Mouse (Mus musculus) thymus, adult 2 months (tissue): Measurements from ENCODE around the gene Gna11. TPM values are rescaled to one million over a fixed set of nuclear protein-coding genes. Genes with fewer than 3 reads are reported as not detected.

ENCODE experiments used
- DNase-seq: peaks from one replicate; pipeline ENCODE4 v3.0.0; 2021
- H3K27ac ChIP-seq: fragments of 200-500 bp; 2 replicates; pipeline ENCODE4 v1.5.1; 2012; ENCODE audit warnings: low read length, control low read depth; ENCODE audit not compliant: control insufficient read depth, insufficient read depth
- H3K27me3 ChIP-seq: fragments of 200-500 bp; 2 replicates; pipeline ENCODE4 v1.6.1; 2012; ENCODE audit warnings: mild to moderate bottlenecking, low read length, moderate library complexity, mixed read lengths; ENCODE audit not compliant: control insufficient read depth, insufficient read depth
- H3K36me3 ChIP-seq: fragments of 200-500 bp; 2 replicates; pipeline ENCODE4 v1.6.1; 2012; ENCODE audit warnings: mild to moderate bottlenecking, low read length, moderate library complexity; ENCODE audit not compliant: control insufficient read depth, insufficient read depth
- H3K4me1 ChIP-seq: fragments of 200-500 bp; replicated peaks from 2 replicates; pipeline ENCODE4 v1.6.1; 2012; ENCODE audit warnings: low read length; ENCODE audit not compliant: control insufficient read depth, insufficient read depth
- H3K4me3 ChIP-seq: fragments of 200-500 bp; 2 replicates; pipeline ENCODE4 v1.5.1; 2012; ENCODE audit warnings: mild to moderate bottlenecking, low read length, control low read depth, moderate library complexity; ENCODE audit not compliant: control insufficient read depth, insufficient read depth
- CTCF ChIP-seq: fragments of 200-500 bp; IDR thresholded peaks from 2 replicates; pipeline ENCODE4 v1.5.1; 2012; ENCODE audit warnings: mild to moderate bottlenecking, control low read depth, low read length, moderate library complexity, borderline replicate concordance; ENCODE audit not compliant: control insufficient read depth, poor library complexity, insufficient read depth; ENCODE audit errors: extremely low read depth
- POLR2A ChIP-seq: fragments of 200-500 bp; IDR thresholded peaks from 2 replicates; pipeline ENCODE4 v1.6.1; 2012; ENCODE audit warnings: mild to moderate bottlenecking, low read length, control low read depth, moderate library complexity; ENCODE audit not compliant: control insufficient read depth, poor library complexity, insufficient read depth; ENCODE audit errors: extremely low read depth
- WGBS: fragments of 180-500 bp; shearing (Covaris S2); methylation state at CpG from one replicate; pipeline ENCODE4 v1.1.7; 2018; 5-methylcytosine and 5-hydroxymethylcytosine counted together
- polyA plus RNA-seq: library from polyadenylated mRNA; depleted of rRNA; stranded (reverse); fragments of >200 nt; gene quantifications from 2 replicates; pipeline ENCODE4 v1.2.3, GENCODE M21; 2012

Gna11 gene
- polyA plus RNA-seq, 1 experiment, result 81.0 TPM

- no peaks in the 10 kb centered on the region for H3K36me3 ChIP-seq
- DNase-seq, result no peak
- 87% methylated on average over 6 of the region's 6 CpGs for WGBS
- TF ChIP-seq POLR2A (no peak), CTCF (no peak)
- H3K4me3 ChIP-seq, result no peak overlapping the region
- H3K4me1 ChIP-seq, result peaks cover 19% of the 10 kb centered on the region
- H3K27me3 ChIP-seq, result no peaks in the 10 kb centered on the region
- H3K27ac ChIP-seq, result no peak overlapping the region
Observed at GRCm38 (mm10) chr10:81536734-81537133, 8.3 kb downstream of the Gna11 start.

GRCm38 (mm10) chr10:81534826-81535225, 10.2 kb downstream of the Gna11 start:
- peaks cover 17% of the 10 kb centered on the region for H3K4me1 ChIP-seq
- TF ChIP-seq POLR2A (no peak), CTCF (no peak)
- no peak overlapping the region for H3K27ac ChIP-seq
- peaks cover 12% of the 10 kb centered on the region for H3K36me3 ChIP-seq
- H3K4me3 ChIP-seq, result no peak overlapping the region
- DNase-seq, result no peak
- 92% methylated on average over 16 of the region's 16 CpGs for WGBS
- H3K27me3 ChIP-seq, result no peaks in the 10 kb centered on the region

- peaks cover 13% of the 10 kb centered on the region for H3K36me3 ChIP-seq
- no peak overlapping the region for H3K4me3 ChIP-seq
- peaks cover 10% of the 10 kb centered on the region; the same call in 1 of the 2 replicates for H3K4me1 ChIP-seq
- no peaks in the 10 kb centered on the region; the same call in 1 of the 2 replicates for H3K27me3 ChIP-seq
- no peak for TF ChIP-seq POLR2A
- peak; percentile 94 for TF ChIP-seq CTCF
- WGBS, result 10% methylated on average over 14 of the region's 14 CpGs
- peak; percentile 89 for DNase-seq
- H3K27ac ChIP-seq, result no peak overlapping the region
Observed at GRCm38 (mm10) chr10:81526779-81527178, 18.2 kb downstream of the Gna11 start.

GRCm38 (mm10) chr10:81525017-81525694, 19.8 kb downstream of the Gna11 start:
- Histone ChIP-seq H3K4me1 (peaks cover 10% of the 10 kb centered on the region; the same call in 1 of the 2 replicates), H3K36me3 (peaks cover 4% of the 10 kb centered on the region), H3K27ac (no peak overlapping the region), H3K4me3 (no peak overlapping the region), H3K27me3 (no peaks in the 10 kb centered on the region; the same call in 1 of the 2 replicates)
- 45% methylated on average over 13 of the region's 13 CpGs for WGBS
- TF ChIP-seq CTCF (no peak), POLR2A (no peak)
- no peak for DNase-seq

GRCm38 (mm10) chr10:81524051-81524605, 20.9 kb downstream of the Gna11 start, which contains the start of gene Gna15:
TSS of gene Gna15 (minus strand) at chr10:81524225.
- DNase-seq, result no peak
- no peak for TF ChIP-seq POLR2A
- no peak within 1 kb of the TSS for H3K27ac ChIP-seq
- H3K36me3 ChIP-seq, result no peaks in the 10 kb centered on the region
- no peaks in the 10 kb centered on the region; the same call in 1 of the 2 replicates for H3K27me3 ChIP-seq
- 23% methylated on average over 9 of the region's 9 CpGs for WGBS
- peaks cover 18% of the 10 kb centered on the region for H3K4me1 ChIP-seq
- peak within 1 kb of the TSS; percentile 7 for H3K4me3 ChIP-seq

GRCm38 (mm10) chr10:81523570-81523969, 21.4 kb downstream of the Gna11 start:
- no peaks in the 10 kb centered on the region; the same call in 1 of the 2 replicates for H3K27me3 ChIP-seq
- no peak for TF ChIP-seq POLR2A
- no peak for TF ChIP-seq CTCF
- H3K36me3 ChIP-seq, result no peaks in the 10 kb centered on the region
- peak overlapping the region; percentile 7 for H3K4me3 ChIP-seq
- 7% methylated on average over 19 of the region's 19 CpGs for WGBS
- H3K27ac ChIP-seq, result no peak overlapping the region
- DNase-seq, result no peak
- peaks cover 18% of the 10 kb centered on the region for H3K4me1 ChIP-seq
